Mouse (Mus musculus) layer of hippocampus, postnatal 14 days (tissue): ENCODE results near the gene Abcg2. TPM values are rescaled to one million over a fixed set of nuclear protein-coding genes. Genes with fewer than 3 reads are reported as not detected.

Experiments used
- DNase-seq, 2 experiments: peaks; one replicate each; pipeline ENCODE4 v3.0.0; 2021 to 2022; ENCODE audit warnings: low spot score in 2 of 2, mixed read lengths in 1 of 2
- total RNA-seq, 2 experiments: library from RNA; stranded (reverse); gene quantifications; 2 replicates each; pipeline ENCODE4 v1.2.3; 2021

Abcg2 gene
- total RNA-seq, 2 experiments from 2014 or later: 23.5 to 24.8 TPM

DNA sequence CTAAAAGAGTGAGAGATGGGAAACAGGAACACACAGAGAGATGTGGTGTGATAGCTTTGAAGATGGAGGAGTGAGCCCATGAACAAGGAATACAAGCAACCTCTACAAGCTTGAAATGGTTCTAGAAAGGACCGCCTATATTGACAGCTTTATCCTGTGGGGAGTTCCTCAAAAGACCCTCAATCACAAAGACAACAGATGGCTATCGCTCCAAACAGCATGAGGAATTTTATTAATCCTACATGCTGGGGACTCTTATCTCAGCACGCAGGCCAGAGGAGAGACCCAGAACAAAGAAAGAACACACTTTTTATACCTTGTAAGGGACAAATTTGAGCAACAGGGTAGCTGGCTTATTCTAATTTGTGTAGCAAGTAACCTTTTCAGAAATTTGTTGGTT is 48.1 kb downstream of the Abcg2 start:
- no peak for DNase-seq

DNA sequence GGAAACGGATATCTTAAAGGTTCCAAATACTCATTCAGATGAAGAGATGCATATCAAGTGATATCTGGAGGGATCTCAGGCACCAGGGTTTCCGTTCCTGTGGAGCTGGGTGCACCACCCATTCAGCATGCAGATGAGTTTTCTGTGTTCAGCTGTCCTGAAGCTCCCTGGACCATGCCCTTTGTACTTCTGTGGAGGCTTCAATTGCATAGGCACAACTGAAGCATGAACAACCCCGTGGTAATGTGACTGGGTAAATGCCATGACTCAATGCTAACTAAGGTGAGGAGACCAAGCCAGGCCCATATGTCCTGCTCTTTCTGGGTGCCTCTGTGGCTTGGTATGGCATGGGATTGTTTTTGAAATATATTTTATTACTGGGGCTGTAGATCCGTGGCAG is 49.4 kb downstream of the Abcg2 start:
- no peak for DNase-seq

DNA sequence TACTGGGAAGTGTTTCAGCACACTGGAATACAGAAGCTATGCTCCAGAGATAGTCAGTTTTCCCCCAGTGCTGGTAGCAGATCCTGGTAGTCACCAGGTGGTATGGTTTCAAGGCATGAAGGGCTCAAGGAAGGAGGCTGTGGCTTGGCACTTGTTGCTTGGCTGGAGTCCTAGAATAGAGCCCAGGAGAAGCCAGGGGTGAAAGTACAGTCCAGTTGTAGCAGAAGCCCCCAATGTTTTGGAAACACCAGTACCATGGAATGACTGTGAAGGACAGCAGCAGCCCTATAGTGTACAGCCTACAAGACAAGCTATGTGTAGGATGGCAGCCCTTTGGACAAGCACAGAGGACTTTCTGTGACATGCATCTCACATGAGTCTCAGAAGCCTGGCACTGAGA is 54.2 kb downstream of the Abcg2 start:
- no peak for DNase-seq

DNA sequence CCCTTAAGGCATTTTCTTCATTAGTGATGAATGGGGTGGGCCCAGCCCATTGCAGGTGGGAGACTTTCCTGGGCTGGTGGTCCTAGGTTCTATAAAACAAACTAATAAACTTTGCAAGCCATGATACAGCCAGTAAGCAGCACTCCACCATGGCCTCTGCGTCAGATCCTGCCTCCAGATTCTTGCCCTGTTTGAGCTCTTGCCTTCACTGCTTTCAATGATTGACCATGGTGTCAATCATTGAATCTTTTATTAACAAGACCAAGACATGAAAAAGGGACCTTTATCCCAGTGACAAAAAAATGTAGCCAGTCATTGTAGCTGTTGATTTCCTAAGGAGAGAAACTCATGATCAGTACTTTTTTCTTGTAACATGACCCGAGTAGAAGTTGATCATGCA is 55.1 kb downstream of the Abcg2 start:
- DNase-seq: no peak

DNA sequence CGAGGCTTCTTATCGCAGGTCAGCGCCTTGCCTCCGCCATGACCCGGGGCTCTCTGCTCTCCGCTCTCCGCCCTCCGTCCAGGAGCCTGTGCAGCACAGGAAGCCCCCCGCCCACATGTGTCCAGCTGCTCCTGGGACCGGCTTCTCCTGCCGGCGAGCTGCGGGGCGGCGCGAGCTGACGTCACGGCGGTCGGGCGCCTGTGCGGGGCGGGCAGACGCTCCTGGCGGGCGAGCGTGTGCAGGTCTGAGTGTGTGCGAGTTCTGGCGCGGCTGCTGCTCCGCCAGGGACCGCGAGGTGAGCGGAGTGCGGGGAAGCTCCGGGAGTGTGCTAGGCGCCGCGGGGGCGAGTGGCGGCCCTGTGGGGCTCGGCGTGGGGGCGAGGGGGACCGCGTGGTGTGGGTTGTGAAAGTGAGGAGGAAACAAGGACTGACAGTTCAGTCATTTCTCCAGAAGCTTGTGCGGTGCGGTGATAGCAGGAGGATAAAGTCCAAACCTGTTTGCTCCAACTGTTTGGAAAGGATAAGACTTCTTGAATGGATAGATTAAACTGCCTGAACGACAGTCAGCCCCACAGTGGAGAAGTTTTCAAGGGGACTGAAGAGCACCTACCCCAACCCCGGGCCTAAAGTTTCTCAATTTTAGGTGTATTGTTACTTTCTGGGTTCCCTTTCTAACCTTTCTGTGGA is 56.2 kb downstream of the Abcg2 start:
- DNase-seq: peak; percentile 39 to 46

DNA sequence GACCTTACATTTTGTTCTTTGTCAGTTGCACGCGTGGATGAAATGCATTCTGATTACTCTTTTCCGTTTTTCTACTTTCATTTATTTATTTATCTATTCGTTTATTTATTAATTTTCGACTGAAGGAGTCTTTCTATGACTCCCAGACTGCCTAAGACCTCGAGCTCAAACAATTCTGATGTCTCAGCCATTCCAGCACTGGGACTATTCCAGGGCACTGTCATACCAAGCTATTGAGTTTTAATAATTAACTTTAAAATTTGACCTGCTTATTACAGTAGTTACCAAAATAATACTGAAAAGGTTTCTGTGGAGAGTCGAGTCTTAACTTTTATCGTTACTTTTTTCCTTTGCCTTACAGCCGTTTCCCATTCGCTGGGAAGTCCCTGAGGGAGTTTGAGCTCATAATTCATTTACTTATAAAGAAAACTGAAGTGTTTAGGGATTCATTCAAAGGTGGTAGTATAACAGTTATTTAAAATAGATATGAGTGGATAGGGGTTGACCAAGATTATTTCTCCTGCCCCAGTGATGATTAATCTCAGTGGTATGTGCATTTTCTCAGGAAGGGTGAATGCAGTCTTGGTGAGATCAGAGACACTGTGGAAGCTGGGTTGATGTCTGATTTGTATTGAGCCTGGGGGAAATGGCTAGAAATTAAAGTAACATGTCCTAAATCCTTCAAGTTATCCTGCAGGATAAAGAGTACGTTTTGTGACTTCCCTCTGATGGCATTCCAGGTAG is 56.9 kb downstream of the Abcg2 start:
- no peak for DNase-seq

DNA sequence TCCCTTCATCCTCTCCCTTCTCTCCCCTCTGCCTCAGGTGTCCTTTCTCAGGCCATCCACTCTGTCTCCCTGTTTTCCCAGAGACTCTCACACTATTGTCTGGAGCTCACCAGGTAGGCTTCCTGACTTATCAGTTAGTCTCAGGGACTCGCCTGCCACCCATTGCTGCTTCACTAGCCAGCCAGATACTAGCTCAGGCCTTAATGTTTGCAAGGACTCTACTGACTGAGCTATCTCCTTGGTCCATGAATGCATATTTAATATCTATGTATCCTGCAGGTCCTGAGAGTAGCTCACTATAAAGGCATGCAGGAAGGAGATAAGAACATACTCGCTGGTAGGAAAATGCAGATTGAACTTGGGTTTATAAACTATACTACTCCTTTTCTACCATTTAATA is 57.9 kb downstream of the Abcg2 start:
- no peak for DNase-seq

DNA sequence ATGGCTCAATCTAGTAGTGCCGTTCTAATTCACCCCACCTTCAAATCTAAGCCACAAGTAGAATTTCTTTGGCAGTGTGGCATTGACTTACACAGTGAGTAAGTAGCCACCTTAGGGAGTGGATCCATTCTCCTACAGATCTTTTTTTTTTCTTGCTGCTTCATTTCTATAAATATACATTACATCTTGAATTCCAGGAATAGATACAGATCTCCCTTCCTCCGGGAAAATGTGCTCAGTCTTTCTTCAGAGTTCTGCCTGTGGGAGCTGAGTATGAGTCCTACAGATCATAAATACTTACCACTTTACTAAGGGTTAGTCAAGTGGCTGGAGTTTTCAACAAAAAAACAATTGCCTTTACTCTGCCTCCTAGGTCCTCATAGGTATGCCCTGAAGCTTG is 60.3 kb downstream of the Abcg2 start:
- DNase-seq: no peak

DNA sequence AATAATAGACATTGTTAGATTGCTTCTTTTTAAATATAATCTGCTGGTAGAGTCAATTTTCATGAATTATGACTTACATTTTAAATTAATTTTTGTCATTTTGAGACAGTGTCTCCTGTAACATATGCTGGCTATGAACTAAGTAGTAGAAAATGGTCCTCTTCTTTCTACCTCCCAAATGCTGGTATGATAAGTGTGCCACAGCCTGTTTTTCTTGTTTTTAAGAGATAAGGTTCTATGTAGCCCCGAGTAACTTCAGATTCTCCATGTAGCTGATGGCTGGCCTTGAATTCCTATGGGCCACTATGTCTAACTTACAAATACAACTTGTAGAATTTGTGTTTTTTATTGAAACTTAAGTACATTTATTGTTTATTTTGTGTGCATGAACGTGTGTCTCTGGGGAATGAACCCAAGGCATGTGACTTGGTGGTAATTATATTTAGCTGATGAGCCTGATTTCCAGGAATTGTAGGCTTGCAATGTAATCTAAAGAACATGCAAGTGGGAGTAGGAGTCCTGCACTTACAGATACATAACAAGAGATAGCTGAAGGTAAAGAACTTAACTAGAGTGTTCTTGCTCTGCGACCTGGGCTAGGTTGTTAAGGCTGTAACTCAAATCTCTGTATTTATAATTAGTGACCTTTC is 63.9 kb downstream of the Abcg2 start:
- no peak for DNase-seq

DNA sequence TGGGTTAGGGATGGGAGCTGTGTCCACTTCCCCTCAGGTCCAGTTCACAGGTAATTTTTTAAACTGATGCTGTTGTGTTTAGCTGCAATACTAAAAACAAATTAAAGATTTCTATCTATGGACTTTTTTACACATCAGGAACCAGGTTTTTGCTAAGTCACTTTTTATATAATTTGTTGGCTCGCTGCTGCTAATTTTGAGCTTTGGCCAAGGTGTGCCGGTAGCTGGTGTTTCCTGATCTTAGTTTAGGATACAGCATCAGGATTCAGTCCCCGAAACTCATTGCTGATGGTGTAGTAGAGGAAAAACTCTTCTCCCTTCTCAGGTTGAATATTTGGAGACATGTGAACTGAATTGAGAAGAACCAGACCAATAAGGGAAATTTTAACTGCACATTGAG is 65.8 kb downstream of the Abcg2 start:
- no peak for DNase-seq

DNA sequence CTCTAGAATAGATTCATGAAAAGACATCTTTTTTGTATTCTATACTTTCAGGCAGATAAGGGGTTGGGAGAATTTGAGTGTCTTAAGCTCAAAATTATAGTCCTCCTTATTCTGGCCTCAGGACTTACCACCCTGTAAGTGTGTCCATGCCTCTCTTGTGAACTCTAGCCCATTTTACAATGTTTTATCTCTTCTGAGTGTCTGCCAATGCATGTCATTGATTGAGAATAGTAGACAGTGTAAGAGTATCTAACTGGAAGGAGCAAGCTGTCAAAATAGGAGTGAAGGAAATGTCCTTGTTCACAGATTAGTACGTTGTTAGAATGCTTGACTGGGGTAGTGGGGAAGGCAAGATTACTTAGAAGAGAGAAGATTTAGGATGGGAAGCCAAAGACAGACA is 66.7 kb downstream of the Abcg2 start:
- no peak for DNase-seq

DNA sequence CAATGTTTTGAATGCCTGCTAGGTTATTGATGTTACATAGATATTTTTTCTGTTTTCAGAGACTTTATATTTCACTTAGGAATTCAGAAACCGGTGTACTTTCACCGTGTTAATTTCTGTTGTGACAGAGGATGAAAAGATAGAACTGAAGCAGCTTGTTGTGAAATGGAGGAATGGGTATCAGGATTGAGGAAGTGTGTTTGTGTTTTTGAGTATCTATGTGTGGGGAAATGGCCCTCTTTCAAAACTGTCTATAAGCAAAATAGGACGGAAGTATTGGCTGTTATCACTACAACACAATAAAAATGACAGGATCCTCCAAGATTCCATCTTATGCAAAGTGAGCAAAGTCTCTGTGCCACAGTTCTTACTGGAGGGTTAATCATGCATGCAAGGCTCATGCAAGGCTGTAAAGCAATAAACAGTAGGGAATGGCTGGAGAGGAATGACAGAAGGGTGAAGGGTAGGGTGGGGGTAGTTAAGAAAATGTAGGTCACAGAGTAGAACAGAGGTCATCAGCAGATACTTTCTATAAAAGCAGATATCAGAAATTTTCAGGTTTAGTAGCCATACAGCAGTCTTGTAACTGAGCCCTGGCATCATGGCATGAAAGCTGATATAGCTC is 76.7 kb downstream of the Abcg2 start:
- no peak for DNase-seq

DNA sequence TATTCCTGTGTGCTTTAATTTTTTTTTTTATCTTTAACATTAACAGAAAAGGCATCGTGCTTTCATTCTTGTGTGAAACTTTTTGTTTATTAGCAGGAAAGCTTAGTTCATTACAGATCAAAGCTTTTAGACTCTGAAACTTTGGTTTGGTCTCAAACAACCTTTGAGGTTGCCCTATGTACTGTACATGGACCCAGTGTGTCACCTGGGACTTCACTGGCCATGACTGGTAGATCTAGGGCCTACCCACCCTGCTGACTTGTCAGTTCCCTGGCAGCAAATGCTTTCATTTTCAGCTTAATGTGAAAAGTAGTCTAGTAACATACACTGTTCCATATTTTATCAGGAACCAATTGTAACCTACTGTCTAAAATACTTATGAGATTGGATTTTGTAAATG is 93.5 kb downstream of the Abcg2 start:
- no peak for DNase-seq

DNA sequence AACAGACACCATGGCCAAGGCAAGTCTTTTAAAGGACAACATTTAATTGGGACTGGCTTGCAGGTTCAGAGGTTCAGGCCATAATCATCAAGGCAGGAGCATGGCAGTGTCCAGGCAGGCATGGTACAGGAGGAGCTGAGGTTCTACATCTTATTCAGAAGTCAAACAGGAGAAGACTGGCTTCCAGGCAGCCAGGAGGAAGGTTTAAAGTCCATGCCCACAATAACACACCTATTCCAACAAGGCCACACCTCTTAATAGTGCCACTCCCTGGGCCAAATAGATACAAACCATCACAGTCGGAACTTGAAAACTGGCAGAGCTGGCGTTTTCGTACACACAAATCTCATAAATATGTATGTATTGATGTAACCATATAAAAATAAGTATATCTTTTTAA is 94.2 kb downstream of the Abcg2 start:
- no peak for DNase-seq

DNA sequence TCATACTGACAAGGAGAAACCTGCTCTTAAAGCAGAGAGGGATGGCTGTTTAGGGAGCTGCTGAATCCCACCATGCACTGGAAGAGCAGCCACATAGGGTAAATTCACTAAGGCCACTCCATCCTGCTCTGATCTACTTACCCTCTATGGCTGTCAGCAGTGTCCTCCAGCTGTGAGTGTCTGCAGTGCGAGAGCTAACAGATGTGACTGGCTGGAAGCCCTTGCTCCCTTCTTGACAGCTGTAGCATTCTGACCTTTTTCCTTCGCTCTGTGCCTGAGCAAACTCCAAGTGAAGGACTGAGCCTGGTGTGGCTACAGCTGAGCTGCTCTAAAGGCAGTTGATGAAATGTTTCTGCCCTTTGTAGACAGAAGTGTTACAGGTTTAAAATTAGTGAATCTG is 107.3 kb downstream of the Abcg2 start:
- no peak for DNase-seq

DNA sequence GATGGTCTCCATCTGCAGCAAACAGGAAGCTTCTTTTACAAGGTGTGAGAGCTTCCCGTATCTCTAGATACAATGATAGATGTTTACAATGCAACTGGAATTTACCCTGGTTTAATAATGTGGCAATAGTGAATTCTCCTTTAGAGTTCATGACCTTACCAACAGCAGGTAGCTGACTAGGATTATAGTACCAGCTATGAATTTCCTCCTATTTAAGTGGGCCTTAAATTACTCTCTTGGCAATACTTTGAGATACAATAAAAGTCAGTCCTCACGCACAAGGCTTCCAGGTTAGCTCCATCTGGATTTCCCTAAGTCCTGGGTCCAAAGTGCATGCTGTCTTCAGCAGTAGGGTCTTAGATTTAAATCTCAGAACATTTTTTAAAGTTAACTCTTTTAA is 109.9 kb downstream of the Abcg2 start:
- no peak for DNase-seq

DNA sequence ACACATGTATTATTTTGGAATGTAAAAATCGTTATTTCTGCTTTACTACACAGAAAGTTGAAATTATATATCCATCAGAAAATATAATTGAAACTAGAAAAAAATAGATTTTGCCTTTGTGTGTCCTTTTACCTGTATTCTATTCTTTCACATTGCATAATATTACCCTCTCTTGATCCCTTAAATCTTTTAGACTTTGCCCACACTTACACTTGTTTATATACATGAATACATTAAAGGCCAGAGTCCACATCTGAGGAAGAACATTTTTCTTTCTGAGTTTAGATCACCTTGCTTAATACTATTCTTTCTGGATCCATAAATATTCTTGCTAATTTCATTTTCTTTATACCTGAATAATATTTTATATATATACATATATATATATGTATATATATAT is 110.4 kb downstream of the Abcg2 start:
- DNase-seq: no peak

DNA sequence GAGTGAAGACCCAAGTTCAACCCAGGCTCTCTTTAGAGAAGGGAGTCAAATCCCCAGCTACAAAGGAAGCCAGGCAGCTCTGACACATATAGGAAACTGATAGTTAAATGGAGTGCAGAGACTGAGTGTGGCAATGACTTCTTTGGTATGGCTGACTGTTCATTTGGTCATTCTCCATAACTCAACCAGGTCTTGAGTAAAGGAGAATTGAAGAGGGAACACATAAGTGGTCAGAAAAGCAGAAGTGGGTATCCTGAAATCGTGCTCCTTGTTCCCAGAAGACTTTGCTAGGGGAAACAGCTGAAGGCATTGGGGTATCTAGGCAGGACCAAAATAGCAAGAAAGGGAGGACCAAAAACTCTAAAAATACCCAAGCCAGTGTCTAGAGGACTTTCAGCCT is 126.0 kb downstream of the Abcg2 start:
- DNase-seq: no peak

DNA sequence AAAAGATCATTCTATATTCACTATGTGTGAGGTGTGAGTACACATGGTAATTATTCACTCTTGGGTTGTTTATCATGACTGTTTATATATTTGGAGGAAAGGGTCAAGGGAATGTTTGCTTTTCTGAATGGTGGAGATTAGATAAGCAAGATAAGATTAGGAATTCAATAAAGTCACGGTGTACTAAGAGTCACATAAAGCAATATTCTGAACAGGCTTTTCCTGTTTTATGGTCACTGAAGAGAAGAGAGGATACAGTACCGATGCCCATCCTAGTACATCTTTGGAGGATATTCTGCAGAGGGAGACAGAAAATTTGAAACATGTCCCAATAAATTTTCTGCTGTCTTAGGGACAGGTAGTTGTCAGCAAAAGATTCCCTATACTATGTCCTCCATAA is 127.6 kb downstream of the Abcg2 start:
- no peak for DNase-seq

DNA sequence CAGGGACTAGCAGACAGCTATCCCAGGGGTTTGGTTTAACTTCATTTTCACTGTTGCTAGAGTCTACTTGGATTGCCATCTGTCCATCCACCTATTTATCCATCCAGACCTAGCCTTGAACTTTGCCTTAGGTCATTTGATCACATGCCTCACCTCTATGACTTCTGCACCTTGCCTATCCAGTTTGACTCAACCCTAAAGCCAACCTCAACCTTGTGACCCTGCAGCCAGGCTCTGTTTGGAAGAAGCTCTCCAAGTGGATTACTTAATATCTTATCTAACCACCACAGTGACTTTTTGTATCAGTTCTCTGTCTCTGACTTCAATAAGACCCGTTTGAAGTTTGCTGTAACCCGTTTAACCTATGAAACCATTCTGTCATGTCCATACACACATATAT is 149.5 kb downstream of the Abcg2 start:
- no peak for DNase-seq

DNA sequence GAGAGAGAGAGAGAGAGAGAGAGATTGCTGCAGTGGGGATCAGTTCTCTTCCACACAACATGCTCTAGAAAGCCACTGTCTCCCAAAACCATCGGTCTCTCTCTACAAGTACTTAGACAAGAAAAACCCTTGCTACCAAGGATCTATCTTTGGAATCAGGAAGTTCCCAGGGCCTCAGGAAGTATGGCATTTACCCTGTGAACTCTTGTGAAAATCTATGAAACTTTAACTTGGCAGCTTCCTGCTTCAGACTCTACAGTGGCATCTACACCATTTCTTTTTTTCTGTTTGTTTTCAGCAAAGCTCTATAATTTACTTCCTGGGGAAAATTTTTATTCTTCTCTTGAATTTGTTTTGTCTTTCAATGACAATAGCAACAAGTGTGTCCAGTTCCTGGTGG is 150.8 kb downstream of the Abcg2 start:
- no peak for DNase-seq
